Mouse (Mus musculus) lung, adult 2 months (tissue): ENCODE measurements around the gene Lsm4.

Source experiments
- CTCF ChIP-seq: fragments of 200-500 bp; IDR thresholded peaks from 2 replicates; pipeline ENCODE4 v1.5.1; 2011; ENCODE audit warnings: mild to moderate bottlenecking, low read length, control low read depth; ENCODE audit not compliant: insufficient read depth
- POLR2A ChIP-seq: fragments of 200-500 bp; IDR thresholded peaks from 2 replicates; pipeline ENCODE4 v1.6.1; 2011; ENCODE audit warnings: low read depth, mild to moderate bottlenecking, control low read depth, low read length, borderline replicate concordance; ENCODE audit errors: extremely low read depth

DNA sequence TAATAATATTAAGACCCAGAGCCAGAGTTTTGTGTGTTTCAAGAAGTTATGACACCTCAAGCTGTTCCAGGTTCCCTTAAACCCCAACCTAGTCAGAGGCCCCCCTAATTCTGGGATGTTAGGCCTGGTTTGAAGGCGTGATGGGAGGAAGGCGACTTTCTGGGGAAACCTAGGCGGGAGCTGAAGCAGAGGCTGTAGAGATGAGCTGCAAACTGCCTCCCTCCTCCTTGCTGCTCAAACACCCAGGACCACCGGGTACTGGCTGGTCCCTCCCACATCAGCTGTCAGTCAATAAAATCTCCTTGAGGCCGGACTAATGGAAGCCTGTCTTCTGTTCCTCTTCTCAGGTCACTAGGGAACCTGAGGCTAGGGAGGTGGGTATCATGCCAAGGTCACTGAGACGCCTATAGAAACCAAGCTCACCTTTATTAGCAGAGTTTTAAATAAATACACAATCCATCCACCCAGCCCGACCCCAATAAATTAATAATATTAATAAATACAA, 44.0 kb upstream of the Lsm4 start:
- TF ChIP-seq CTCF = no peak
- no peak for TF ChIP-seq POLR2A
